Mouse (Mus musculus): ENCODE measurements around the gene Sugp1.

Sugp1 gene

DNA sequence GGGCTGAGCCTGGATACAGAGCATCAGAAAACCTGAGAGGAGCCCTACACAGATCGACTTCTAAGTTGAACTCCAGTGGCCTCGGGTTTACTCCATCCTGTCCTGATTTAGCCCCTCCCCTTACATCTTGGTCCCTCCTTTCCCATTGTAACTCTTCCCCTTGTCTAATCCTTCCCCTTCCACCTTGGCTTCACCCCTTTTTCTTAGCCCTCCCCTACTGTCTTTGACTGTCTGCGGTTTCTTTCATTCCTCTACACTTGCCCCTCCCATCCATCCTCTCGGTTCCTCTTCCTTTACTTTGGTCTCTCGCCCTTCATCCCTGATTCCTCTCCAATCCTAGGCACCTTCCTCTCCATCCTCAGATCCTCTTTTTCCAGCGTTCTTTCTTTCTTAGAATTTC is 71.9 kb downstream of the Sugp1 start:
- DNase-seq = no peak

DNA sequence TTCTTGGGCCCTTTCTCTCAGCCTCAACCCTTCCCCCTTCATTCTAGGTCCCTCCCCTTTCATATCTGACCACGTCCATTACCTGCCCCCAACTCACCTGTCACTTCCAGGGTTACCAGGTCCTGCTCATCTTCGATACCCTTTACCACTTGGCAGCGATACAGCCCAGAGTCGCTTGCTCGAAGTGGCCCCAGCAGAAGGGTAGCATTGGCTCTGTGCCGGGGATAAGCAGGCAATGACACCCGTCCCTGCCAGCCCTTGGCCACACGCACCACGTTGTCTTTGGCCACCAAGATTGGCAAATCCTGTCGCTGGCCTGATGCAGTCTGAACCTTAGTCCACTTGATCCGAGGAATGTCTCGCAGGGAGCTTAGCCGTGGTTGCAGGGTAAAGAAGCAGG is 72.3 kb downstream of the Sugp1 start:
- DNase-seq = no peak

DNA sequence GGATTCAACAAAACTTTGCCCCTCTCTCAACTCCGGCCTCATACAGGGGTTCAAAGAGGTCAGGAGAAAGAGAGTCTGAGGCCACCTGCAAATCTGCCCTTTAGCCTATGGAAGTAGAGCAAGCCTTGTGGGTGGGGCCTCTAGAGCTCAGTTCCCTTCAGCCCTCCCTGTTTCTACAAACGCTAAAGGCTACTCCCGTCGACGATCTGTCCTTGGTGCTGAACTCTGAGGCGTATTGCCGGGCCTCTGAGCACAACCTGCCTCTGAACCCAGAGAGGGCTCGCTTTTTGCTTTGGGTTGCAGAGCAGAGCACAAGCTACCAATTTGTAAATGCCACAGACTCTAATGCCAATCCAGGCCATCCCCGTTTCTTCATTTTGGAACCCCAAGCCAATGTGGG is 75.0 kb downstream of the Sugp1 start:
- no peak for DNase-seq

DNA sequence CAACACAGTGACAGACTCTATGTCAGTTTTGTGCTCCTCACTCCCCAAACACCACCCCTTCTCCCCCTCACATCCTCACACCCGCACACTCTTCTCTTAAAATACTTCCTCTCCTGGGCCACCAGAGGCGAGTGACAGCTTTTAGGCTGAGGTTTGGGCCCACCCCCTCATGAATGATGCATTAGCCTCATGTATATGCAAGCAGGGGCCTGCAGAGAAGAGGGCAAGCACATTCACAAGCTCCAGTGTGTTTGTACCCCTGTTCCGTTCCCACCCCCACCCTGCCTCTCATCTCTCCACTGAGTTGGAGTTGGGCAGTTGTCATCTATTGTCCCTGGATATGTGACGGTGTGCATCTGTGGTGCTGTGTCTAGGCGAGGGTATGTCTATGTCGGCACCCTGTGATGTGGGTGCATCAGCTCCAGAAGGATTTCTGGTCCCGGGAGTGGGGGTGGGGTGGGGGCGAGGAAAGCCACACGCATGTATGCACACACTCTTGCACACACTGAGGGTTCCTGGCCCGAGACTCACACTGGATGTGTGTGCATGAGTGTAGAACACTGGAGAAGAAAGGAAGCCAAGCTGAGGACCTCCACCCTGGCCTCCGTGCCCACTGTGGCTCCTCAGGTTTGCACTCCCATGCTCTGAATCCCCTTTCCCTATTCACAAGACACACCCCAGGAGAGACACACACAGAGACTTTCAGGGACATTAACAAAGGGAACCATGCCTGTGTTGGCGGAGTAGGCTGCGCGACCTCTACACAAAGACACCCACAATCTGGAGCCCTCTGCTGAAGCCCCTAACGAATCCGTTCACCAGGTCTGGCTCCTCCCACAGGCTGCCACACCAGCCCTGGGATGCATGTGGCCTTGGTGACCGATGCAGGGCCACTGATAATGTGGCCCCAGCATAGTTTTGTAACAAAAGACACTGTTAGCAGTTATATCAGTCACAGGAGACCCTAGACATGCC is 76.4 kb downstream of the Sugp1 start:
- no peak for DNase-seq

DNA sequence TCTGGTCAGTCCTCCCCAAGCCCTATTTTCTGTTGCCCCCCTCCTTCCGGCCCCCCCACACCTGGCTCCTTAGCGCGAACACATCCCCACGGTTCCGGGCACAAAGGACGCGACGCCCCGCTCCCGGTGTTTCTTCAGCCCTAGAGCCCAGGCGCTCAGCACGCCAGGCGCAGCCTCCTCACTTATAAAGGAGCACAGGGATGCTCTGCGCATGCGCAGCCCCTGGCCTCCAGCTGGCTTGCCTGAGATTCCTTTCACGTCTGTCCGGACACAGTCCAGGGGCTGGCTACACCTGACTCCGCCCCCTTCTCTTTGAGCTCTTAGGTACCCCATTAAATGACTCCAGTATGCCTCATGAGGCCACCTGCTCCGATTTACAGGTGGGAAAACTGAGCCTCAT is 78.1 kb downstream of the Sugp1 start, which contains the start of gene Ncan:
TSS of gene Ncan (minus strand) at position 207 of the 400 bp plus-strand sequence.
- peak; percentile 56 for DNase-seq

Data from kidney, adult 9 months (tissue).